Mouse (Mus musculus): ENCODE measurements around the gene Gmeb1. TPM values are rescaled to one million over a fixed set of nuclear protein-coding genes. Genes with fewer than 3 reads are reported as not detected.
A peak's percentile ranks its signal among the peaks of the same experiment; 100 is the strongest.

Gmeb1 gene
- polyA plus RNA-seq, 1 experiment: 19.6 TPM

GRCm38 (mm10) chr4:132302939-132303479, 41.6 kb upstream of the Gmeb1 start, which contains the start of gene Rab42:
Gene Rab42, minus strand, starts transcription at chr4:132303385.
- WGBS: 1% methylated on average over 31 of the region's 31 CpGs
- Histone ChIP-seq H3K27ac (ENCODE audit: control insufficient read depth, insufficient read depth, low read depth, low read length, poor library complexity) (no peak within 1 kb of the TSS), H3K4me1 (ENCODE audit: control insufficient read depth, insufficient read depth, low read length) (no peaks in the 10 kb centered on the region; the same call in 1 of the 2 replicates), H3K4me3 (replicated peaks; ENCODE audit: control insufficient read depth, low read depth, low read length) (peak within 1 kb of the TSS; percentile 43)
- TF ChIP-seq POLR2A (IDR thresholded peaks at IDR 0.05; ENCODE audit: borderline replicate concordance, control insufficient read depth, low read depth, low read length): no peak
- no peak for TF ChIP-seq CTCF (IDR thresholded peaks at IDR 0.05; ENCODE audit: control insufficient read depth, insufficient read depth, low read length)

- WGBS: 64% methylated on average over 16 of the region's 16 CpGs
- peak overlapping the region; percentile 43 for H3K4me3 ChIP-seq (replicated peaks; ENCODE audit: control insufficient read depth, low read depth, low read length)
- TF ChIP-seq POLR2A (IDR thresholded peaks at IDR 0.05; ENCODE audit: borderline replicate concordance, control insufficient read depth, low read depth, low read length): no peak
- TF ChIP-seq CTCF (IDR thresholded peaks at IDR 0.05; ENCODE audit: control insufficient read depth, insufficient read depth, low read length): no peak
- no peaks in the 10 kb centered on the region; the same call in 1 of the 2 replicates for H3K4me1 ChIP-seq (ENCODE audit: control insufficient read depth, insufficient read depth, low read length)
- H3K27ac ChIP-seq (ENCODE audit: control insufficient read depth, insufficient read depth, low read depth, low read length, poor library complexity): no peak overlapping the region
These were observed 40.9 kb upstream of the Gmeb1 start for GRCm38 (mm10) chr4:132301965-132302938.

- TF ChIP-seq POLR2A (IDR thresholded peaks at IDR 0.05; ENCODE audit: borderline replicate concordance, control insufficient read depth, low read depth, low read length) (no peak), CTCF (IDR thresholded peaks at IDR 0.05; ENCODE audit: control insufficient read depth, insufficient read depth, low read length) (no peak)
- Histone ChIP-seq H3K27ac (ENCODE audit: control insufficient read depth, insufficient read depth, low read depth, low read length, poor library complexity) (no peak overlapping the region), H3K4me1 (ENCODE audit: control insufficient read depth, insufficient read depth, low read length) (no peaks in the 10 kb centered on the region; the same call in 1 of the 2 replicates), H3K4me3 (replicated peaks; ENCODE audit: control insufficient read depth, low read depth, low read length) (no peak overlapping the region)
- 89% methylated on average over 6 of the region's 6 CpGs for WGBS
These were observed 40.1 kb upstream of the Gmeb1 start for GRCm38 (mm10) chr4:132301486-132301885.

GRCm38 (mm10) chr4:132299849-132300248, 38.4 kb upstream of the Gmeb1 start:
- 96% methylated on average over 1 of the region's 1 CpGs for WGBS
- H3K27ac ChIP-seq (ENCODE audit: control insufficient read depth, insufficient read depth, low read depth, low read length, poor library complexity): no peak overlapping the region
- TF ChIP-seq POLR2A (IDR thresholded peaks at IDR 0.05; ENCODE audit: borderline replicate concordance, control insufficient read depth, low read depth, low read length): no peak
- TF ChIP-seq CTCF (IDR thresholded peaks at IDR 0.05; ENCODE audit: control insufficient read depth, insufficient read depth, low read length): no peak
- H3K4me1 ChIP-seq (ENCODE audit: control insufficient read depth, insufficient read depth, low read length): no peaks in the 10 kb centered on the region
- H3K4me3 ChIP-seq (replicated peaks; ENCODE audit: control insufficient read depth, low read depth, low read length): no peak overlapping the region

- Histone ChIP-seq H3K4me1 (ENCODE audit: control insufficient read depth, insufficient read depth, low read length) (no peaks in the 10 kb centered on the region; the same call in 1 of the 2 replicates), H3K4me3 (replicated peaks; ENCODE audit: control insufficient read depth, low read depth, low read length) (no peak overlapping the region), H3K27ac (ENCODE audit: control insufficient read depth, insufficient read depth, low read depth, low read length, poor library complexity) (no peak overlapping the region)
- WGBS: 67% methylated on average over 8 of the region's 8 CpGs
- TF ChIP-seq CTCF (IDR thresholded peaks at IDR 0.05; ENCODE audit: control insufficient read depth, insufficient read depth, low read length) (no peak), POLR2A (IDR thresholded peaks at IDR 0.05; ENCODE audit: borderline replicate concordance, control insufficient read depth, low read depth, low read length) (no peak)
These were observed 34.4 kb upstream of the Gmeb1 start for GRCm38 (mm10) chr4:132295696-132296390.

- no peak overlapping the region for H3K4me3 ChIP-seq (replicated peaks; ENCODE audit: control insufficient read depth, low read depth, low read length)
- no peak overlapping the region for H3K27ac ChIP-seq (ENCODE audit: control insufficient read depth, insufficient read depth, low read depth, low read length, poor library complexity)
- 85% methylated on average over 7 of the region's 7 CpGs for WGBS
- TF ChIP-seq CTCF (IDR thresholded peaks at IDR 0.05; ENCODE audit: control insufficient read depth, insufficient read depth, low read length) (no peak), POLR2A (IDR thresholded peaks at IDR 0.05; ENCODE audit: borderline replicate concordance, control insufficient read depth, low read depth, low read length) (no peak)
- no peaks in the 10 kb centered on the region; the same call in 1 of the 2 replicates for H3K4me1 ChIP-seq (ENCODE audit: control insufficient read depth, insufficient read depth, low read length)
These were observed 32.4 kb upstream of the Gmeb1 start for GRCm38 (mm10) chr4:132293682-132294240.

GRCm38 (mm10) chr4:132292988-132293387, 31.6 kb upstream of the Gmeb1 start:
- WGBS: 71% methylated on average over 4 of the region's 4 CpGs
- no peak overlapping the region for H3K4me3 ChIP-seq (replicated peaks; ENCODE audit: control insufficient read depth, low read depth, low read length)
- no peaks in the 10 kb centered on the region; the same call in 1 of the 2 replicates for H3K4me1 ChIP-seq (ENCODE audit: control insufficient read depth, insufficient read depth, low read length)
- TF ChIP-seq POLR2A (IDR thresholded peaks at IDR 0.05; ENCODE audit: borderline replicate concordance, control insufficient read depth, low read depth, low read length) (no peak), CTCF (IDR thresholded peaks at IDR 0.05; ENCODE audit: control insufficient read depth, insufficient read depth, low read length) (no peak)
- H3K27ac ChIP-seq (ENCODE audit: control insufficient read depth, insufficient read depth, low read depth, low read length, poor library complexity): no peak overlapping the region

Data from bone marrow, adult 2 months (tissue).